Mouse (Mus musculus) liver (tissue): Measurements from ENCODE around the gene Nolc1.
"Not testable (repeated sequence)": the region's sequence is repeated elsewhere in the genome, so short reads cannot be mapped to it uniquely, and the experiment has no call there.

Experiments used
- DNase-seq: peaks from one replicate; pipeline ENCODE4 v3.0.0-alpha.2; 2020; ENCODE audit warnings: mixed read lengths

The Nolc1 gene

GRCm38 (mm10) chr19:46094144-46094543 lies 18.5 kb downstream of the Nolc1 start:
- DNase-seq: no peak

- no peak for DNase-seq
These were observed 19.6 kb downstream of the Nolc1 start for GRCm38 (mm10) chr19:46095291-46095690.

- no peak for DNase-seq
These were observed 20.7 kb downstream of the Nolc1 start for GRCm38 (mm10) chr19:46096396-46096795.

GRCm38 (mm10) chr19:46099561-46099960 lies 23.9 kb downstream of the Nolc1 start:
- no peak for DNase-seq

- no peak for DNase-seq
These were observed 27.9 kb downstream of the Nolc1 start for GRCm38 (mm10) chr19:46103437-46104186.

- no peak for DNase-seq
These were observed 28.5 kb downstream of the Nolc1 start for GRCm38 (mm10) chr19:46104187-46104557.

- no peak for DNase-seq
These were observed 34.6 kb downstream of the Nolc1 start for GRCm38 (mm10) chr19:46110214-46110613.

GRCm38 (mm10) chr19:46110781-46111180 lies 35.1 kb downstream of the Nolc1 start:
- no peak for DNase-seq

GRCm38 (mm10) chr19:46114617-46115016 lies 39.0 kb downstream of the Nolc1 start:
- DNase-seq: no peak

GRCm38 (mm10) chr19:46119458-46119857 lies 43.8 kb downstream of the Nolc1 start:
- DNase-seq: peak; percentile 14

- DNase-seq: no peak
These were observed 45.2 kb downstream of the Nolc1 start for GRCm38 (mm10) chr19:46120872-46121271.

- DNase-seq: no peak
These were observed 48.2 kb downstream of the Nolc1 start for GRCm38 (mm10) chr19:46123876-46124275.

GRCm38 (mm10) chr19:46124651-46125050 lies 49.0 kb downstream of the Nolc1 start:
- no peak for DNase-seq

- DNase-seq: no peak
These were observed 50.6 kb downstream of the Nolc1 start for GRCm38 (mm10) chr19:46126301-46126700.

GRCm38 (mm10) chr19:46129737-46130136 lies 54.1 kb downstream of the Nolc1 start:
- not testable (repeated sequence) for DNase-seq

GRCm38 (mm10) chr19:46131283-46131682 lies 55.6 kb downstream of the Nolc1 start:
- no peak for DNase-seq

- DNase-seq: peak; percentile 58
These were observed 56.2 kb downstream of the Nolc1 start, which contains the start of gene Elovl3 for GRCm38 (mm10) chr19:46131694-46132525. TSS of gene Elovl3 (plus strand) at chr19:46131897.

GRCm38 (mm10) chr19:46132577-46132976 lies 56.9 kb downstream of the Nolc1 start:
- DNase-seq: no peak
